Mouse (Mus musculus): ENCODE data around the gene Otud4. TPM values are rescaled to one million over a fixed set of nuclear protein-coding genes. Genes with fewer than 3 reads are reported as not detected.

The Otud4 gene
- polyA plus RNA-seq, 1 experiment from 2014 or later = 18.1 TPM

DNA sequence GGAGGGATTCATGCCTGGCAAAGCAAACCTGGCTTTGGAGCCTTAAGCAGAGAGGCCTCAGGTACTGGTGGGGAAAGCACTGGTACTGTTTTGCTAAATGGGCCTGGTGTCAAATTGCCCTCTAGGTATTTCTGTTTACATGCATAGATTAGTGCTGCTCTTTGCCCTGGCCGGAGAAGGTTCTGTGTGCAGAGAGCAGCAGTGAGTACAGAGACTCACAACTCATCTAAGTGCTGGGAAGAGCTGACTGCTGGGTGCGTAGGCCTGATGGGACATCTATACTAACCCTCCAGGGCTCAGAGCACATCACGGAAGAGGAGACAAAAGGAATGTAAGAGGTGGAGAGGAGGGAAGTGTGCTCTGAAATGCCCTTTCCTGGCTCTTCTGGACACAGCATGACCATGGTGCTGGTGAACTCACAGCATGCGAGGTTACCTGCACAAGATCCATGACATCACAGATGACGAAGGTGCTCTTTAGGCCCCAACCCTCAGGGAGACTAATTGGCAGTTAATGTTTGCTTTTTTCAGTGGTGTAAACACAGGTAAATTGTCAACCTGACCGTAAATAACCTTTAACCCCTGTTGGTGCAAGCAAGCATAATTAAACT is 23.6 kb upstream of the Otud4 start:
- WGBS = 83% methylated on average over 6 of the region's 6 CpGs
- H3K4me3 ChIP-seq (replicated peaks; ENCODE audit: low read length) = no peak overlapping the region
- ATAC-seq (ENCODE audit: low FRiP score) (no peak), DNase-seq (ENCODE audit: low spot score) (no peak)
- no peaks in the 10 kb centered on the region; the same call in 1 of the 2 replicates for H3K4me1 ChIP-seq (replicated peaks; ENCODE audit: control insufficient read depth, insufficient read depth, low read length)
- no peak overlapping the region for H3K9ac ChIP-seq
- H3K9me3 ChIP-seq (ENCODE audit: control insufficient read depth, low read length) = no peaks in the 10 kb centered on the region
- H3K4me2 ChIP-seq (replicated peaks) = no peak overlapping the region
- no peaks in the 10 kb centered on the region for H3K27me3 ChIP-seq (ENCODE audit: control insufficient read depth, insufficient read depth, low read length)
- H3K36me3 ChIP-seq (replicated peaks; ENCODE audit: control insufficient read depth, insufficient read depth) = no peaks in the 10 kb centered on the region
- no peak overlapping the region for H3K27ac ChIP-seq

DNA sequence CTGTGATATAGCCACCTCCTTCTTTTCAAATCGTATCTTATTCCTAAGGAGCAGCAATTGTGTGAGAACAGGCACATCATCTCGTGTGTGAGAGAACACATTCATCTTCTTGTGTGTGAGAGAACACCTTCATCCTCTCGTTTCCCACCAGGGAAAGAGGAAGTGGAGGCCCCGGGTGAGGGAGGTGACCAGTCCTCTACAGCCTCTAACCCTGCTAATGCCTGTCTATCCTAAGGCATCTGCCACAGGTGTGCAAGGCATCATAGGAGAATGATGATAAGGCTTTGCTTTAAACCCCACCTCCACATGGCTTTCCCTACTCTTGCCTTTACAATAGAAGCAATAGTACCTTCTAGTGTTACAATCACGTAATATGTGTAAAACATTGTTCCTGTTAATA is 20.5 kb upstream of the Otud4 start:
- Histone ChIP-seq H3K4me1 (replicated peaks; ENCODE audit: control insufficient read depth, insufficient read depth, low read length) (no peaks in the 10 kb centered on the region; the same call in 1 of the 2 replicates), H3K36me3 (replicated peaks; ENCODE audit: control insufficient read depth, insufficient read depth) (no peaks in the 10 kb centered on the region), H3K27ac (no peak overlapping the region), H3K9ac (no peak overlapping the region), H3K4me3 (replicated peaks; ENCODE audit: low read length) (no peak overlapping the region), H3K27me3 (ENCODE audit: control insufficient read depth, insufficient read depth, low read length) (no peaks in the 10 kb centered on the region), H3K4me2 (replicated peaks) (no peak overlapping the region), H3K9me3 (ENCODE audit: control insufficient read depth, low read length) (no peaks in the 10 kb centered on the region)
- no peak for DNase-seq (ENCODE audit: low spot score)
- WGBS = 65% methylated on average over 5 of the region's 5 CpGs
- ATAC-seq (ENCODE audit: low FRiP score) = no peak

DNA sequence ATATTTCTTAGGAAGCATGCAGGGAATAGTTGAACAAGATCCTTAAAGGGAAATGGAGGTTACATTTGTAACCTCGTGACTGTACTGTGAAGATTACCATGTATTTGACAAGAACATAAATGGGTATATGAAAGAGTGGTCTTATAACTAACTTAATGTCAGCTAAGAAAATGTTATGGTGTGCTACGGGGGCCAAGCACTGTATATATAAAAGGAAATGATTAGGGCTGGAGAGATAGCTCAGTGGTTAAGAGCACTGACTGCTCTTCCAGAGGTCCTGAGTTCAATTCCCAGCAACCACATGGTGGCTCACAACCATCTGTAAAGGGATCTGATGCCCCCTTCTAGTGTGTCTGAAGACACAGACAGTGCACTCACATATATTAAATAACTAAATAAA is 20.1 kb upstream of the Otud4 start:
- Histone ChIP-seq H3K4me3 (replicated peaks; ENCODE audit: low read length) (no peak overlapping the region), H3K27me3 (ENCODE audit: control insufficient read depth, insufficient read depth, low read length) (no peaks in the 10 kb centered on the region), H3K4me2 (replicated peaks) (no peak overlapping the region), H3K27ac (no peak overlapping the region), H3K9ac (no peak overlapping the region), H3K9me3 (ENCODE audit: control insufficient read depth, low read length) (no peaks in the 10 kb centered on the region), H3K36me3 (replicated peaks; ENCODE audit: control insufficient read depth, insufficient read depth) (no peaks in the 10 kb centered on the region), H3K4me1 (replicated peaks; ENCODE audit: control insufficient read depth, insufficient read depth, low read length) (no peaks in the 10 kb centered on the region; the same call in 1 of the 2 replicates)
- WGBS = 86% methylated on average over 2 of the region's 2 CpGs
- no peak for DNase-seq (ENCODE audit: low spot score)
- no peak for ATAC-seq (ENCODE audit: low FRiP score)

DNA sequence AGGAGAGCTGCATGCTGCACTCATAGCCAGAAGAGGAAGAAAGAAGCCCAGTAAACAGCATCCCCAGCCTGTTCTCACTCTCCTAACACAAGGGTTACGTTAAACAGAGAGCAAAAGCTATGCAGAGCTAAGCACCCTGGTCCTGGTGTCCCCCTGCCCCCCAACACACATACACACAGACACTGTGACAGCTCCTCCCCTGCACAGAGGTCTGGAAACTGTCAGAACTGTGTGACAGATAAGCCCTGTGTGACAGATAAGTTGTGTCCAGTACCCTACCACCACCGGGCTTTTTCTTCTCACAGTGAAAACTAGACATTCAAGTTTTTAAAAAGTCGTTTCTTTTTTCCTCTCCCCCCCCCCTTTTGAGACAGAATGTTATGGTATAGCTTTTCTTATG is 19.4 kb upstream of the Otud4 start:
- no peak overlapping the region for H3K4me3 ChIP-seq (replicated peaks; ENCODE audit: low read length)
- no peak overlapping the region for H3K27ac ChIP-seq
- H3K27me3 ChIP-seq (ENCODE audit: control insufficient read depth, insufficient read depth, low read length) = no peaks in the 10 kb centered on the region
- WGBS = 38% methylated on average over 3 of the region's 3 CpGs
- H3K4me1 ChIP-seq (replicated peaks; ENCODE audit: control insufficient read depth, insufficient read depth, low read length) = no peaks in the 10 kb centered on the region; the same call in 1 of the 2 replicates
- no peaks in the 10 kb centered on the region for H3K36me3 ChIP-seq (replicated peaks; ENCODE audit: control insufficient read depth, insufficient read depth)
- DNase-seq (ENCODE audit: low spot score) = no peak
- H3K9me3 ChIP-seq (ENCODE audit: control insufficient read depth, low read length) = no peaks in the 10 kb centered on the region
- no peak overlapping the region for H3K9ac ChIP-seq
- H3K4me2 ChIP-seq (replicated peaks) = no peak overlapping the region
- ATAC-seq (ENCODE audit: low FRiP score) = no peak

DNA sequence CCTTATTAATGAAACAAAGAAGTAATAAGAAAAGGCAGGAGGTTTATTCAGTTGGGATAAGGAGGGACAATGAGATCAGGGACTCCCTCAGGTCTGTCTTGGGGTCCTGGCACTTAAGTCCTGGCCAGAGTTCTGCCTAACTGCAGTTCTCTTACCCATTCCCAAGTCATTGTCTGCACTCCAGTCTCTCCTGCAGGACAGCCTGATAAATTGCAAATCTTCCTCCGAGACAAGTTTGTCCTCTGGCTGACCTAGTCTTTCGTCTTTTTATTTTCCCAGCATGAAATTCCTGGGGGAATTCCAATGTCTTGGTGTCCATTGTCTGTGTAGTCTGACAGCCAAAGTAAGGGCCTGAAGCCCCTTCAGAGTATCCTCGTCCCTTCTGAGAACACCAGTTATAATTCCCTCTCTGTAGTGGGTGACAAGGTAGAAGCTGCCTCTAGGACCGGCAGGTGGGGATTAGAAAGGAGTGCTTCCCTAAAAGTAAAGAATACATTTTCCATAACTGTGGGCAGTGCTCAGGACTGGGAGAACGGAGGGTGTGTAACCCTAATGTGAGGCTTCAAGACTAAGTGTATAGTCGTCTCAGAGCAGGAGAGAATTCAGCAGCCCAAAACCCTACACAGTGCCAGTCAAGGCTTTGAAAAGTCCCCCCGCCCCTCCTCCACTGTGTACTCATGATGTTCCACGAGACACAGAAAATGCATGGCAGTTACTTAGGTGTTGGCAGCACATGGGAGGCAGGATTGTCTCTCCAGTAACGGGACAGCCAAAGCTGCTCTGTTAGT is 18.7 kb upstream of the Otud4 start:
- WGBS = 29% methylated on average over 9 of the region's 9 CpGs
- no peak overlapping the region for H3K9ac ChIP-seq
- no peaks in the 10 kb centered on the region for H3K36me3 ChIP-seq (replicated peaks; ENCODE audit: control insufficient read depth, insufficient read depth)
- H3K27ac ChIP-seq = no peak overlapping the region
- H3K27me3 ChIP-seq (ENCODE audit: control insufficient read depth, insufficient read depth, low read length) = no peaks in the 10 kb centered on the region
- H3K4me1 ChIP-seq (replicated peaks; ENCODE audit: control insufficient read depth, insufficient read depth, low read length) = no peaks in the 10 kb centered on the region; the same call in 1 of the 2 replicates
- H3K4me2 ChIP-seq (replicated peaks) = no peak overlapping the region
- DNase-seq (ENCODE audit: low spot score) (no peak), ATAC-seq (ENCODE audit: low FRiP score) (no peak)
- H3K9me3 ChIP-seq (ENCODE audit: control insufficient read depth, low read length) = no peaks in the 10 kb centered on the region
- no peak overlapping the region for H3K4me3 ChIP-seq (replicated peaks; ENCODE audit: low read length)

DNA sequence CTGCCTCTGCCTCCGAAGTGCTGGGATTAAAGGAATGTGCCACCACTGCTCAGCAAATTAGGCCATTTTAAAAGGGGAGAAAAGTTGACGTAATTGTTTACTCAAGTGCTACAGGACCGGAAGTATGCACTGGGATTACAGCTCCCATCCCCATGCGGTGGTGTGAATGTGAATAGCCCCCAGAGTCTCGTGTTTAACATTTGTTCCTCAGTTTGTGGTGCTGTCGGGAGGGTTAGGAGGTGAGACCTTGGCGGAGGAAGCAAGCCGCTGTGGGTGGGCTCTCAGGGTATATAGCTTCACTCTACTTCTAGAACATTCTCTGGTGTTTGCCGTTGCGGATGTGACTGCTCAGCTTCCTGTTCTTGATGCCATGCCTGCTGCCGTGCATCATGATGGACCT is 17.1 kb upstream of the Otud4 start:
- WGBS = 89% methylated on average over 11 of the region's 11 CpGs

DNA sequence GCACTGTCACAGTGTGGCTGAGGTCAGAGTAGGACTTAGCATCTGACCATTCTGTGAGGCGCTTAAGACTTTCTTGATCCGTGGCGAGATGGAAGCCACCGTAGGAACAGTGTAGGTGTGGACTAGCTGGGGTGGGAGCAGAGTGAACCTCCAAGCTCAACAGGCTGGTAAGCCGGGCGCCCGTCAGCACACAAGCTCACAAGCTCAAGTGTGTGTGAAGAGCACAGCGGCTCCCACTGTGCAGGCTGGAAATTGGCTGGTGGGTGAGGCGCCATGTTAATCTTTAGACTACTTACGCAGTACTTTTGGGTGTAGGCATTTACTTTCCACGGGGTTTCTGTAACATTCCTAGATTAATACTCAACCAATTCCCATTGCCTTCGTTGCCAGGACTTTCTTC is 16.1 kb upstream of the Otud4 start:
- DNase-seq (ENCODE audit: low spot score) (no peak), ATAC-seq (ENCODE audit: low FRiP score) (no peak)
- H3K27me3 ChIP-seq (ENCODE audit: control insufficient read depth, insufficient read depth, low read length) = no peaks in the 10 kb centered on the region
- no peak overlapping the region for H3K9ac ChIP-seq
- no peaks in the 10 kb centered on the region; the same call in 1 of the 2 replicates for H3K4me1 ChIP-seq (replicated peaks; ENCODE audit: control insufficient read depth, insufficient read depth, low read length)
- no peaks in the 10 kb centered on the region for H3K9me3 ChIP-seq (ENCODE audit: control insufficient read depth, low read length)
- H3K4me2 ChIP-seq (replicated peaks) = no peak overlapping the region
- no peaks in the 10 kb centered on the region for H3K36me3 ChIP-seq (replicated peaks; ENCODE audit: control insufficient read depth, insufficient read depth)
- WGBS = 94% methylated on average over 12 of the region's 12 CpGs
- H3K27ac ChIP-seq = no peak overlapping the region
- H3K4me3 ChIP-seq (replicated peaks; ENCODE audit: low read length) = no peak overlapping the region

More for the DNA sequence above, 17.1 kb upstream of the Otud4 start:
- Histone ChIP-seq H3K9ac (no peak overlapping the region), H3K4me2 (replicated peaks) (no peak overlapping the region), H3K27me3 (ENCODE audit: control insufficient read depth, insufficient read depth, low read length) (no peaks in the 10 kb centered on the region), H3K9me3 (ENCODE audit: control insufficient read depth, low read length) (no peaks in the 10 kb centered on the region), H3K4me1 (replicated peaks; ENCODE audit: control insufficient read depth, insufficient read depth, low read length) (no peaks in the 10 kb centered on the region; the same call in 1 of the 2 replicates), H3K36me3 (replicated peaks; ENCODE audit: control insufficient read depth, insufficient read depth) (no peaks in the 10 kb centered on the region), H3K4me3 (replicated peaks; ENCODE audit: low read length) (no peak overlapping the region), H3K27ac (no peak overlapping the region)
- no peak for ATAC-seq (ENCODE audit: low FRiP score)
- no peak for DNase-seq (ENCODE audit: low spot score)

DNA sequence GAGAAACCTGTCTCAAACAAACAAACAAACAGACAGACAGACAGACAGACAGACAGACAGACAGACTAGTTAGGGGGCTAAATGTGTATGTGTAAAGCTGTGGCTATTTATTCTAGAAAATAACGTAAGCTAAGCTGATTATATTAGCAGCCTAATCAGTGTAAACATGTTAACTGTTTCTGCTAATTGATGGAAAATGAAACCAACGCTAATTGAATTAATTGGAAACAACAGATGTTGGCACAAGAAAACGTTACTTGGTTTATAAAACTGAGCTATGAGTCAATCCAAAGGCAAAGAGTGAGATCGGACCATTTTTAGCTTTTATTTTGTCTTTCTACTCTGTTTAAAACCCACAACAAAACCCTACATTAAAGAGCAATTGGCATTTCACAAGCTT is 15.0 kb upstream of the Otud4 start:
- ATAC-seq (ENCODE audit: low FRiP score) = no peak
- no peaks in the 10 kb centered on the region for H3K36me3 ChIP-seq (replicated peaks; ENCODE audit: control insufficient read depth, insufficient read depth)
- H3K9me3 ChIP-seq (ENCODE audit: control insufficient read depth, low read length) = no peaks in the 10 kb centered on the region
- no peaks in the 10 kb centered on the region for H3K27me3 ChIP-seq (ENCODE audit: control insufficient read depth, insufficient read depth, low read length)
- DNase-seq (ENCODE audit: low spot score) = no peak
- 77% methylated on average over 4 of the region's 4 CpGs for WGBS
- H3K4me2 ChIP-seq (replicated peaks) = no peak overlapping the region
- H3K27ac ChIP-seq = no peak overlapping the region
- H3K4me1 ChIP-seq (replicated peaks; ENCODE audit: control insufficient read depth, insufficient read depth, low read length) = no peaks in the 10 kb centered on the region; the same call in 1 of the 2 replicates
- no peak overlapping the region for H3K9ac ChIP-seq
- H3K4me3 ChIP-seq (replicated peaks; ENCODE audit: low read length) = no peak overlapping the region

DNA sequence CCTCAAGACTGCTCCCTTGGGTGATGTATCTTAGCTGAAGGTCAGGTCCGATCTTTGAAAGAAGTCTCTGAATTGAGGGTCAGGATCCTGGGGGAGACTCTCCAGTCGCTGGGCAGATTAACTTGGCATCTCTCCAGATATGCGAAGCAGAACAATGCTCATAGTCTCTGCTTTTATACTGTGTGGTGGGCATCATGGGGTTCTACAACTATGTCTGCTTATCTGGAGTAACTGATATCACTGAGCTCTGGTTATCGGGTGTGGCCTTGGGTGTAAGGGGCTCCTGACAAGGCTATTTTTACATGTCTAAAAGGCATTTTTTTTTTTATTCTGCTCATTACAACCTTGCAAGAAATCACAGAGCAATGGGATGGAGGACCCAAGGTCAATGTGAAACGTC is 13.2 kb upstream of the Otud4 start:
- Histone ChIP-seq H3K27me3 (ENCODE audit: control insufficient read depth, insufficient read depth, low read length) (no peaks in the 10 kb centered on the region), H3K9me3 (ENCODE audit: control insufficient read depth, low read length) (no peaks in the 10 kb centered on the region), H3K36me3 (replicated peaks; ENCODE audit: control insufficient read depth, insufficient read depth) (no peaks in the 10 kb centered on the region), H3K4me2 (replicated peaks) (no peak overlapping the region), H3K9ac (no peak overlapping the region), H3K27ac (no peak overlapping the region), H3K4me3 (replicated peaks; ENCODE audit: low read length) (no peak overlapping the region), H3K4me1 (replicated peaks; ENCODE audit: control insufficient read depth, insufficient read depth, low read length) (no peaks in the 10 kb centered on the region)
- DNase-seq (ENCODE audit: low spot score) = no peak
- no peak for ATAC-seq (ENCODE audit: low FRiP score)
- 67% methylated on average over 5 of the region's 5 CpGs for WGBS

Data from hindbrain, embryonic 14.5 days (tissue).